Mouse (Mus musculus) ES-Bruce4 (cell line): Measurements from ENCODE around the gene Glrx3.

Experiments used
- CTCF ChIP-seq: IDR thresholded peaks from one replicate; pipeline ENCODE4 v1.8.1; 2011; ENCODE audit warnings: low read depth, low read length
- POLR2A ChIP-seq: IDR thresholded peaks from one replicate; pipeline ENCODE4 v1.8.1; 2011; ENCODE audit warnings: low read length; ENCODE audit not compliant: insufficient read depth

GRCm38 (mm10) chr7:137407428-137408058 lies 29.9 kb upstream of the Glrx3 start:
- TF ChIP-seq CTCF: no peak
- TF ChIP-seq POLR2A: no peak
